Mouse (Mus musculus): Measurements from ENCODE around the gene Mrm1. TPM values are rescaled to one million over a fixed set of nuclear protein-coding genes. Genes with fewer than 3 reads are reported as not detected.
"Not testable (repeated sequence)": the region's sequence is repeated elsewhere in the genome, so short reads cannot be mapped to it uniquely, and the experiment has no call there.

Mrm1 gene
- polyA plus RNA-seq, 1 experiment from 2014 or later: 12.3 TPM

DNA sequence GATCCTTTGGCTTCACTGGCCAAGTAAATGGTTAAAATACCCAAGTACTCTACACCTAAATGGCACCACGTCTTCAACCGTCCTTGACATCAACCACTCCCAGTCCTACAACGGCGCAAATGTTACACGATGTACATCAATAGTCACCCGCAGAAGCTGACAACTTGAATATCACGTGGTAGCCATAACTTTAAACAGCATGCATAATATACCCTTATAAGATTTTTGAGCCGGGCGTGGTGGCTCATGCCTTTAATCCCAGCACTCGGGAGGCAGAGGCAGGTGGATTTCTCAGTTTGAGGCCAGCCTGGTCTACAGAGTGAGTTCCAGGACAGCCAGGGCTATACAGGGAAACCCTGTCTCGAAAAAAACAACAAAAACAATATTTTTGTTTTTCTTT, 10.2 kb upstream of the Mrm1 start:
- not testable (repeated sequence) for H3K36me3 ChIP-seq (ENCODE audit: control insufficient read depth, insufficient read depth, low read length); H3K9me3 ChIP-seq (ENCODE audit: control insufficient read depth, low read length); ATAC-seq (replicated peaks; ENCODE audit: low FRiP score)

DNA sequence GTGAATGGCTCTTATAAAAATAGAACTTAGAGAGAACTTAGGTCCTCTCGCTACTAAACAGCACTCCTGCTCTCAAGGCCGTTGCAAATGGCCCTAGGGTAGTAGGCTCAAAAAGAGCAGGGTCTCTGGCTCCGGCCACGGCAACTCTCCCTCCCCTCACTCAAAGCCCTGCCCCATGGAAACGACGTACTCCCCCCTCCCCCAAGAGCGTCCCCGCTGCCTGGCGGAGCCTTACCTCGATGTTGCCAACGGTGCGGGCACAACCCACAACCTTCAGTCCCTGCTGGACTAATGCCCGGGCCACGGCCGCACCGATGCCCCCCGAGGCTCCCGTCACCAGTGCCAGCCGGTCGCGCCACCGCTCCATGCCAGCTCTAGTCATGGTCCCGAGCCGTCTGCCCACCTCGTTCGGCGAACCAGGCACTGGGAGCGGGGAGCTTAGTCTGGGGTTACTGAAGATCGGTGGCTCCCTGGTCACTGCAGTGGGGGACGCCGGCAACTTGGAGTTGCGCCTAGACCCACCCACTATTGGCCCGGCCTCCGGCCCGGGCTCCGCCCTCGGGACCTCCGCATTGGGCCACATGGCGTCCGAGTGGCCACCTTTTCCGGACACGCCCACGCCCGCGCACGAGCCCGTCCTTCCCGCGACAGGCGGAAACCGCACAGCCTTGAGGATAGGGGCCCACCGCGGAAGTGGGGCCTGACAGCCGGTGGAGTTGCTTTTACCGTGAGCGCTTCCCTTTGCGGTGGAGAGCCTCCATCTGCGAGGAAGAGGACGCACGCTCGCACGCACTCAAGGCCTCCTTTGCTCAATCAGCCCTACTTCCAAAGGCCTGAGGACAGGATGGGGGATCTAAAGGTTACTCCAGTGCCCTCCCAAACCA, 9.4 kb upstream of the Mrm1 start, which contains the start of gene Dhrs11:
Gene Dhrs11 (minus strand): TSS at position 479 of the 884 bp plus-strand sequence.
- Histone ChIP-seq H3K27me3 (ENCODE audit: control insufficient read depth, insufficient read depth, low read length) (no peaks in the 10 kb centered on the region), H3K36me3 (ENCODE audit: control insufficient read depth, insufficient read depth, low read length) (no peaks in the 10 kb centered on the region; the same call in 1 of the 2 replicates), H3K27ac (ENCODE audit: low read depth, low read length) (no peak within 1 kb of the TSS), H3K4me1 (replicated peaks; ENCODE audit: control insufficient read depth, insufficient read depth, low read length) (no peaks in the 10 kb centered on the region; the same call in 1 of the 2 replicates), H3K9me3 (ENCODE audit: control insufficient read depth, low read length) (no peaks in the 10 kb centered on the region), H3K9ac (ENCODE audit: low read length) (peak within 1 kb of the TSS; percentile 72), H3K4me3 (ENCODE audit: low read depth, low read length) (peak within 1 kb of the TSS; percentile 65), H3K4me2 (ENCODE audit: low read depth, low read length, severe bottlenecking) (peak within 1 kb of the TSS; percentile 99)
- WGBS: under 1% methylated on average over 62 of the region's 62 CpGs
- DNase-seq (ENCODE audit: low spot score) (peak; percentile 91), ATAC-seq (replicated peaks; ENCODE audit: low FRiP score) (peak; percentile 93)

More for the DNA sequence above, 10.2 kb upstream of the Mrm1 start:
- peak overlapping the region; percentile 99 for H3K4me2 ChIP-seq (ENCODE audit: low read depth, low read length, severe bottlenecking)
- DNase-seq (ENCODE audit: low spot score); H3K27me3 ChIP-seq (ENCODE audit: control insufficient read depth, insufficient read depth, low read length); H3K27ac ChIP-seq (ENCODE audit: low read depth, low read length); H3K4me3 ChIP-seq (ENCODE audit: low read depth, low read length); H3K4me1 ChIP-seq (replicated peaks; ENCODE audit: control insufficient read depth, insufficient read depth, low read length): not testable (repeated sequence)
- peak overlapping the region; percentile 72 for H3K9ac ChIP-seq (ENCODE audit: low read length)
- WGBS: 79% methylated on average over 11 of the region's 11 CpGs

DNA sequence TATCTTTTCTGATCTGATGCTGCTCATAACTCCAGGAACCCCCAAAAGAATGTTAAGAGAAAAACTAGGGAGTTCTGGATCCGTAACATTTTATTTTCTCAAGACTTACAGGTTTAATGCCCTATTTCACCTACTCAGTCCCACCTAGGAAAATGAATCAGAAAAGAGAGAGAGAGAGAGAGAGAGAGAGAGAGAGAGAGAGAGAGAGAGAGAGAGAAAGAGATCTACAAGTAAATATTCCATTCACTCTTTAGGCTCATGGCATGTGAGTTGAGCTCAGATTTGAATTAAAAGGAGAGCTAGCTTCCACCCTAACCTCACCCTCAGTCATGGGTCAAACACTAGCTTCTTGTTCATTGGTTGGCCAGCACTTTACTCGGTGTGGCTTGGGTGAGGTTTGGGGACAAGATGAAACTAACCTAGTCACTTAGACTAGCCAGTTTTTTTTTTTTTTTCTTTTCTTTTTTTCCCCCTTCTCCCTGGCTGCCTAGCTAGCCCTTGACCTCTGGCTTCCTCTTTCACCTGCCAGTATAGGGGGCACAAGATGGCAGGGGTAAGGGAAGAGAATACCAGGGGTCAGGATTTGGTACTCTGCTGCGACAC, 8.7 kb upstream of the Mrm1 start:
- DNase-seq (ENCODE audit: low spot score): no peak
- Histone ChIP-seq H3K9me3 (ENCODE audit: control insufficient read depth, low read length) (no peaks in the 10 kb centered on the region), H3K9ac (ENCODE audit: low read length) (peak overlapping the region; percentile 72), H3K27ac (ENCODE audit: low read depth, low read length) (no peak overlapping the region), H3K4me3 (ENCODE audit: low read depth, low read length) (peak overlapping the region; percentile 65), H3K36me3 (ENCODE audit: control insufficient read depth, insufficient read depth, low read length) (no peaks in the 10 kb centered on the region; the same call in 1 of the 2 replicates), H3K4me1 (replicated peaks; ENCODE audit: control insufficient read depth, insufficient read depth, low read length) (no peaks in the 10 kb centered on the region; the same call in 1 of the 2 replicates), H3K4me2 (ENCODE audit: low read depth, low read length, severe bottlenecking) (peak overlapping the region; percentile 99), H3K27me3 (ENCODE audit: control insufficient read depth, insufficient read depth, low read length) (no peaks in the 10 kb centered on the region)
- 0 out of 2 replicates have a peak, but pooled peaks have one; percentile 6 for ATAC-seq (replicated peaks; ENCODE audit: low FRiP score)
- WGBS: 46% methylated on average over 3 of the region's 3 CpGs

DNA sequence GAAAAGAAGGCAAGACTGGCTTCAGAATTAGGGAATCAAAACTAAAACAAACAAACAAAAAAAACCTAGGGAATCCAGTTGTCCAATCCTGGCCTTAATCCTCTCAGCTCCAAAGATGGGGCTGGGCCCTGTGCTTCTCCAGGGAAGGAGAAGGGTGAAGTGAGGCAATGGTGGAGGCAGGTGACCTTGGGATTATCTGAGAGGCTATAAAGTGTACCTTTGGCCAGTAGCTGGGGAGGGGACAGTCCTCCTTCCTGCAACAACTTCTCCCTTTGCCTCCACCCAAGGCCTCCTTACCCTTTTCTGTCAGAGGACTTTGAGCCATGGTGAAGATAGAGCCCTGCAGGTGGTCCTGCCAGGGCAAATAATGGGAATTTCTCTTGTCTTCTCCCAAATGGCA, 8.2 kb upstream of the Mrm1 start:
- no peak for DNase-seq (ENCODE audit: low spot score)
- H3K36me3 ChIP-seq (ENCODE audit: control insufficient read depth, insufficient read depth, low read length): no peaks in the 10 kb centered on the region; the same call in 1 of the 2 replicates
- no peak for ATAC-seq (replicated peaks; ENCODE audit: low FRiP score)

DNA sequence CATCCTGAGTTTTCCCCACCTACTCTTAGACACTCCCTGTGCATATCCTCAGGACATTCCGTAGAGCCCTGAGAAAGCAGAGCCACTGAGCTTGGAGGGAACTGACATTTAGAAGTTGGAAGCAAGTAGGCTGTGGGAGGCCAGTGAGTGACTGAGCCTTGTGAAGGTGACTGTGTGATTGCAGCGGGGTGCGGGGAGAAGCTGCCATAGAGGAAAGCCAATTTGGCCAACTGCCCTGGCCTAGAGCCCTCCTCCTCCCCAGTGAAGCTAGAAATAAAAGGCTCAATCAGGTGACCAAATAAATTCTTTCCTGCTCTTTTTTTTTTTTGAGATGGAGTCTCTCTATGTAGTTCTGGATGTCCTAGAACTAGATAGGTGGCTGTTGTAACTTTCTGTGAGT, 6.9 kb upstream of the Mrm1 start:
- H3K4me1 ChIP-seq (replicated peaks; ENCODE audit: control insufficient read depth, insufficient read depth, low read length): no peaks in the 10 kb centered on the region; the same call in 1 of the 2 replicates
- no peak overlapping the region for H3K4me3 ChIP-seq (ENCODE audit: low read depth, low read length)
- no peaks in the 10 kb centered on the region for H3K9me3 ChIP-seq (ENCODE audit: control insufficient read depth, low read length)
- H3K36me3 ChIP-seq (ENCODE audit: control insufficient read depth, insufficient read depth, low read length): no peaks in the 10 kb centered on the region; the same call in 1 of the 2 replicates
- no peak for ATAC-seq (replicated peaks; ENCODE audit: low FRiP score)
- no peaks in the 10 kb centered on the region for H3K27me3 ChIP-seq (ENCODE audit: control insufficient read depth, insufficient read depth, low read length)
- 83% methylated on average over 3 of the region's 3 CpGs for WGBS
- H3K9ac ChIP-seq (ENCODE audit: low read length): no peak overlapping the region
- no peak overlapping the region for H3K4me2 ChIP-seq (ENCODE audit: low read depth, low read length, severe bottlenecking)
- no peak for DNase-seq (ENCODE audit: low spot score)
- H3K27ac ChIP-seq (ENCODE audit: low read depth, low read length): no peak overlapping the region

More for the DNA sequence above, 8.2 kb upstream of the Mrm1 start:
- Histone ChIP-seq H3K4me1 (replicated peaks; ENCODE audit: control insufficient read depth, insufficient read depth, low read length) (no peaks in the 10 kb centered on the region; the same call in 1 of the 2 replicates), H3K27me3 (ENCODE audit: control insufficient read depth, insufficient read depth, low read length) (no peaks in the 10 kb centered on the region), H3K9ac (ENCODE audit: low read length) (no peak overlapping the region), H3K27ac (ENCODE audit: low read depth, low read length) (no peak overlapping the region), H3K4me3 (ENCODE audit: low read depth, low read length) (no peak overlapping the region), H3K9me3 (ENCODE audit: control insufficient read depth, low read length) (no peaks in the 10 kb centered on the region), H3K4me2 (ENCODE audit: low read depth, low read length, severe bottlenecking) (0 out of 2 replicates have a peak overlapping the region, but pooled peaks have one; percentile 11)

DNA sequence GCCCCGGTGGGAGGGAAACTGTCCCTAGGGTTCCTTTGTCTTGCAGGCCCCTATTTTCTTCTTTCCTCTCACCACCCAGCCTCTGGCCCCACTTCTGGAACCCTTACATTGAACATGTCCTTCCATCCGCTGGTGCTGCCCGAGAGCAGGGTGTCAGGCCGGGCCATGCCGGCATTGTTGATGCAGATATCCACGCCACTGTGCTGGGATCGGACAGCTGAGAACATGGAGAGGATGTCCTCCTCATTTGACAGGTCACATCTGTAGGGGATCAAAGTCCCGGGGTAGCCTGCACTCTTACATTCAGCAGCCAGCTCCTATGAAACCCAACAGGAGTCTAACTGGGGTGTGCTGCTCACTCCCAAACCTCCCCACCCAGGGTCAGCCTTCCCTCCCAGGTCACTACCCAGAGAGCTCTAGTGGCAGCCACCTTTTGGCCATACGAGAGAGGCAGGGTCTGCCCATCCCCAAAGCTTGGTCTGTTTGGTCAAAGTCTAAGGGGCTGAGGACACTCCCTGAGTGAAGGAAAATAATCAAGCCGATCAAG, 6.0 kb upstream of the Mrm1 start:
- no peak overlapping the region for H3K9ac ChIP-seq (ENCODE audit: low read length)
- DNase-seq (ENCODE audit: low spot score): no peak
- no peak overlapping the region for H3K4me3 ChIP-seq (ENCODE audit: low read depth, low read length)
- no peaks in the 10 kb centered on the region; the same call in 1 of the 2 replicates for H3K4me1 ChIP-seq (replicated peaks; ENCODE audit: control insufficient read depth, insufficient read depth, low read length)
- WGBS: 87% methylated on average over 10 of the region's 10 CpGs
- H3K27ac ChIP-seq (ENCODE audit: low read depth, low read length): no peak overlapping the region
- H3K9me3 ChIP-seq (ENCODE audit: control insufficient read depth, low read length): no peaks in the 10 kb centered on the region
- H3K36me3 ChIP-seq (ENCODE audit: control insufficient read depth, insufficient read depth, low read length): no peaks in the 10 kb centered on the region
- H3K27me3 ChIP-seq (ENCODE audit: control insufficient read depth, insufficient read depth, low read length): no peaks in the 10 kb centered on the region
- ATAC-seq (replicated peaks; ENCODE audit: low FRiP score): no peak
- H3K4me2 ChIP-seq (ENCODE audit: low read depth, low read length, severe bottlenecking): no peak overlapping the region

DNA sequence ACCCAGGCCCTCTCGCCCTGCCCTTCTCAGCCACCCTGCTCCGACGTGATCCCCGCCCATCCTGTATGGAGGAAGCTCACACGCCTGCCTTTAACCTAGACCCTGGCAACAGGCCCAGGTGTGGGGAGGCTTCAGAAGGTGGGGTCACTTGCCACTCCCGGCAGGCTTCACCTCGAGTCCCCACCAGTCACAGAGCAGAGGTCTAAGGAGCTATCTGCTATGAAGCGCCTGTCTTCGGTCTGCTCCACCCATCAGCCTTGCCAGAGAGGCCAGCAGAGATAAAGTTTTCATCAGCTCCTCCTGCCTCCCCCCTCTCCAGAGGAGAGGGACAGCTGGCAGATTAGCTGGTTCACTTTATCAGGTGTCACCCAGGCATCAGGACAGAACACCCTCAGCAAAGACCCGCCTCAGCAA, 4.2 kb upstream of the Mrm1 start:
- ATAC-seq (replicated peaks; ENCODE audit: low FRiP score): no peak
- 67% methylated on average over 10 of the region's 10 CpGs for WGBS
- H3K27ac ChIP-seq (ENCODE audit: low read depth, low read length): no peak overlapping the region

DNA sequence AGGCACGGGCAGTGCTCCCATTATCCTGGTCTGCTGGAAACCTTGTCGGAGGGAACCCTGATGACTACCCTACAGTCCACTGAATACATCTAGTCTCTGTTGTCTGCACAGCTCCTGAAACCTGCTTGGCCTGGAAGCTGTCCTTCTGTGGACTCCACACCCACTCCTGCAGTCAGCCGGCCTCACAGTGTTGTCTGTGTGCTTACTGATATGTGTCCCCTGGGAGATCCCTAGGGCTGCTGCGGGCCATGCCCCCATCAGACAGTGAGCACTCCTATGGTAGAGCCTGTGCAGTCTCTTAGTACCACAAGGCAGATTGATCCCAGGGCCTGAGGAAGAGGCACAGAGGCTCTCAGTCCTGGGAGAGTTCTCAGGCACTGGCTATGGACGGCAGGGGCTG, 3.2 kb upstream of the Mrm1 start:
- Histone ChIP-seq H3K4me2 (ENCODE audit: low read depth, low read length, severe bottlenecking) (no peak overlapping the region), H3K36me3 (ENCODE audit: control insufficient read depth, insufficient read depth, low read length) (no peaks in the 10 kb centered on the region), H3K27me3 (ENCODE audit: control insufficient read depth, insufficient read depth, low read length) (no peaks in the 10 kb centered on the region), H3K4me3 (ENCODE audit: low read depth, low read length) (no peak overlapping the region), H3K27ac (ENCODE audit: low read depth, low read length) (no peak overlapping the region), H3K9ac (ENCODE audit: low read length) (no peak overlapping the region), H3K4me1 (replicated peaks; ENCODE audit: control insufficient read depth, insufficient read depth, low read length) (no peaks in the 10 kb centered on the region), H3K9me3 (ENCODE audit: control insufficient read depth, low read length) (no peaks in the 10 kb centered on the region)
- WGBS: 84% methylated on average over 5 of the region's 5 CpGs
- no peak for DNase-seq (ENCODE audit: low spot score)
- ATAC-seq (replicated peaks; ENCODE audit: low FRiP score): no peak

More for the DNA sequence above, 4.2 kb upstream of the Mrm1 start:
- no peak overlapping the region for H3K9ac ChIP-seq (ENCODE audit: low read length)
- H3K9me3 ChIP-seq (ENCODE audit: control insufficient read depth, low read length): no peaks in the 10 kb centered on the region
- no peak for DNase-seq (ENCODE audit: low spot score)
- no peaks in the 10 kb centered on the region for H3K27me3 ChIP-seq (ENCODE audit: control insufficient read depth, insufficient read depth, low read length)
- H3K4me2 ChIP-seq (ENCODE audit: low read depth, low read length, severe bottlenecking): no peak overlapping the region
- no peaks in the 10 kb centered on the region for H3K36me3 ChIP-seq (ENCODE audit: control insufficient read depth, insufficient read depth, low read length)
- H3K4me3 ChIP-seq (ENCODE audit: low read depth, low read length): no peak overlapping the region
- no peaks in the 10 kb centered on the region for H3K4me1 ChIP-seq (replicated peaks; ENCODE audit: control insufficient read depth, insufficient read depth, low read length)

Measured in forebrain, embryonic 11.5 days (tissue).